Mouse (Mus musculus): ENCODE data around the gene Abcc9. TPM values are rescaled to one million over a fixed set of nuclear protein-coding genes. Genes with fewer than 3 reads are reported as not detected.

Gene Abcc9
- total and polyA plus RNA-seq, 3 experiments = not detected

DNA sequence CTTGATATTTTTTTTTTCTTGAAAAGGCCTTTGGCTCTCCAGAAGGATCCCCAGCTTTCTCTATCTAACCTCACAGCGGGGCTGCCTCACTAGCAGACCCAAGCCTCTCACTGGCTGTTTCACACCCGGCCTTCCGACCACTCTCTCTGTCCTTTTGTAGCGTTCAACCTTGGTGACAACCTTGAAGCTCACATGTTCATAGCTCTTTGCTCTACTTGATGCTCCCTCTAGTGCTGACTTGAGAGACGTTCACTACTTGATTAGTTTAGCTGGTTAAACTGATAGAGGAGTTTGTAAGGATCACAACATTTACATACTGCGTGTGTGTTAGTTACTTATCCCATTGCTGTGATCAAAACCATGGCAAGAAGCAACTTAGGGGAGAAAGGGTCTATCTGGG lies 18.5 kb upstream of the Abcc9 start:
- no peaks in the 10 kb centered on the region for H3K27me3 ChIP-seq (replicated peaks)
- H3K4me3 ChIP-seq (replicated peaks in 1 of 3; ENCODE audit: low read depth in 2 of 3, low read length in 2 of 3, poor library complexity in 1 of 3) = no peak overlapping the region
- H3K4me2 ChIP-seq (ENCODE audit: insufficient read depth, low read depth, poor library complexity, severe bottlenecking) = no peak overlapping the region
- dilution Hi-C loops (cut with MboI; ENCODE audit: extremely low pct_ligation_motif_present, extremely low pct_unique_long_range_greater_than_20kb, low sequenced_read_pairs) (no loop called here), in situ Hi-C loops (cut with MboI; ENCODE audit: low pct_ligation_motif_present, low pct_unique_long_range_greater_than_20kb, low sequenced_read_pairs) (no loop called here)
- no peak for DNase-seq (ENCODE audit: extremely low read depth)
- H3K9ac ChIP-seq (ENCODE audit: insufficient read depth, low read depth) = no peak overlapping the region
- no peak overlapping the region for H3K27ac ChIP-seq (ENCODE audit: insufficient read depth, low read depth)
- H3K36me3 ChIP-seq (replicated peaks in 1 of 2; ENCODE audit: control insufficient read depth in 1 of 2, insufficient read depth in 1 of 2, low read length in 1 of 2) = no peaks in the 10 kb centered on the region
- peaks cover 2% of the 10 kb centered on the region for H3K9me3 ChIP-seq (replicated peaks; ENCODE audit: low read length)
- no peaks in the 10 kb centered on the region for H3K79me2 ChIP-seq (replicated peaks; ENCODE audit: control insufficient read depth, extremely low read depth, insufficient read depth, poor library complexity, severe bottlenecking)
- peak; percentile 21; the same call in 1 of the 2 replicates for TF ChIP-seq SMC3 (IDR thresholded peaks at IDR 0.05; ENCODE audit: low read depth, low read length)
- no peak for TF ChIP-seq ZMIZ1 (IDR thresholded peaks at IDR 0.05; ENCODE audit: low read depth, low read length)
- TF ChIP-seq CTCF (conservative IDR thresholded peaks at IDR 0.05 in 1 of 2, IDR thresholded peaks at IDR 0.05 in 1 of 2; ENCODE audit: low read depth in 2 of 2, low read length in 2 of 2) = peak in 1 of 2 experiments; percentile 40; a peak in 2 of 4 replicates
- peaks cover 0 to 3% of the 10 kb centered on the region in 2 experiments; a peak in 1 of 4 replicates for H3K4me1 ChIP-seq (ENCODE audit: control insufficient read depth in 1 of 2, insufficient read depth in 2 of 2)

DNA sequence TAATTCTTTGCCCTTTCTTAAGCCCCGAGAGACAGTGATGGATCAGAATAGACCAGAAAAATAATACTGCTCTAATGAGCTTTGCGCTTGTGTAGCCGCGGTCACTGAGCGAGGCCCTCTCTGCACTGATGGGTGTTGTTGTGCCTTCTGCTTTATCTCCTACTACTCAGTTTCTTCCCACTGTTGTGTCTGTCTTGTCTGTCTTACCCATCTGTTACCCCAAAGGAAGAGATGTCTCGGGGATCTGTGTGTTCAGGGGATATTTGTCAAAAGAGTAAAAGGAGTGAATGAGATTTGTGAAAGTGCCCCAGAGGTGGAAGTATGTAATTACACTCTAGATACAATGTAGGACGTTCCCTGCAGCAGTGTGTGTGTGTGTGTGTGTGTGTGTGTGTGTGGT lies 16.1 kb upstream of the Abcc9 start:
- Histone ChIP-seq H3K4me2 (ENCODE audit: insufficient read depth, low read depth, poor library complexity, severe bottlenecking) (no peak overlapping the region), H3K9me3 (replicated peaks; ENCODE audit: low read length) (peaks cover 2% of the 10 kb centered on the region)
- in situ Hi-C loops (cut with MboI; ENCODE audit: low pct_ligation_motif_present, low pct_unique_long_range_greater_than_20kb, low sequenced_read_pairs) = no loop called here

DNA sequence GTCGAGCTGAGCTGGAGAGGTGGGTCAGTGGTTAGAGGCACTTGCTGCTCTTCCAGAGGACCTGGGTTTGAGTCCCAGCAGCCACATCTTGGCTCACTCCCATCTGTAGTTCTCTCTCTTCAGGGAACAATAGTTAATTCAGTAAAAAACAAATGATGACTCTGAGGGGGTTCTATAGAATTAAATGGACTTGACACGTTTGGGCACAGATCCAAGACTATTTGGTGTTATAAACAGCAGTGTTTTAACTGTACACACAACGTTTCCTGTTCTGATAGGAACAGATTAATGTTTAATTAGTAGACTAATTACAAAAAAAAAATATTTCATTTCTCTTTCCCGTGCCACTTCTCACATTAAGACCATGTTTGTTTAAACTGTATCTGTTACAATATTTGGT lies 15.1 kb upstream of the Abcc9 start:
- dilution Hi-C loops (cut with MboI; ENCODE audit: extremely low pct_ligation_motif_present, extremely low pct_unique_long_range_greater_than_20kb, low sequenced_read_pairs) (no loop called here), in situ Hi-C loops (cut with MboI; ENCODE audit: low pct_ligation_motif_present, low pct_unique_long_range_greater_than_20kb, low sequenced_read_pairs) (no loop called here)
- H3K9me3 ChIP-seq (replicated peaks; ENCODE audit: low read length) = no peaks in the 10 kb centered on the region
- no peaks in the 10 kb centered on the region for H3K36me3 ChIP-seq (replicated peaks in 1 of 2; ENCODE audit: control insufficient read depth in 1 of 2, insufficient read depth in 1 of 2, low read length in 1 of 2)
- H3K9ac ChIP-seq (ENCODE audit: insufficient read depth, low read depth) = no peak overlapping the region
- no peaks in the 10 kb centered on the region for H3K4me1 ChIP-seq (ENCODE audit: control insufficient read depth in 1 of 2, insufficient read depth in 2 of 2)
- no peak overlapping the region for H3K4me3 ChIP-seq (replicated peaks in 1 of 3; ENCODE audit: low read depth in 2 of 3, low read length in 2 of 3, poor library complexity in 1 of 3)
- no peaks in the 10 kb centered on the region for H3K27me3 ChIP-seq (replicated peaks)
- H3K79me2 ChIP-seq (replicated peaks; ENCODE audit: control insufficient read depth, extremely low read depth, insufficient read depth, poor library complexity, severe bottlenecking) = no peaks in the 10 kb centered on the region
- no peak for DNase-seq (ENCODE audit: extremely low read depth)
- H3K27ac ChIP-seq (ENCODE audit: insufficient read depth, low read depth) = no peak overlapping the region
- no peak for TF ChIP-seq SIN3A (IDR thresholded peaks at IDR 0.05; ENCODE audit: low read length)
- TF ChIP-seq ZMIZ1 (IDR thresholded peaks at IDR 0.05; ENCODE audit: low read depth, low read length) = no peak
- TF ChIP-seq BHLHE40 (IDR thresholded peaks at IDR 0.05; ENCODE audit: low read depth, low read length) = no peak
- no peak for TF ChIP-seq CHD1 (IDR thresholded peaks at IDR 0.05; ENCODE audit: low read depth, low read length)
- TF ChIP-seq CTCF (conservative IDR thresholded peaks at IDR 0.05 in 1 of 2, IDR thresholded peaks at IDR 0.05 in 1 of 2; ENCODE audit: low read depth in 2 of 2, low read length in 2 of 2) = no peak
- TF ChIP-seq GABPA (IDR thresholded peaks at IDR 0.05; ENCODE audit: insufficient replicate concordance, low read depth, low read length) = no peak
- TF ChIP-seq ZNF384 (IDR thresholded peaks at IDR 0.05; ENCODE audit: low read depth, low read length) = no peak
- no peak for TF ChIP-seq POLR2A (IDR thresholded peaks at IDR 0.05; ENCODE audit: low read depth, low read length)
- TF ChIP-seq PAX5 (IDR thresholded peaks at IDR 0.05; ENCODE audit: low read length) = no peak
- TF ChIP-seq MAZ (IDR thresholded peaks at IDR 0.05; ENCODE audit: low read depth, low read length) = no peak
- no peak for TF ChIP-seq HCFC1 (IDR thresholded peaks at IDR 0.05; ENCODE audit: low read depth, low read length)
- no peak for TF ChIP-seq MEF2A (IDR thresholded peaks at IDR 0.05; ENCODE audit: borderline replicate concordance, low read depth, low read length)
- TF ChIP-seq MYC (IDR thresholded peaks at IDR 0.05; ENCODE audit: low read depth, low read length) = no peak
- TF ChIP-seq USF1 (IDR thresholded peaks at IDR 0.05; ENCODE audit: low read depth, low read length) = no peak
- no peak for TF ChIP-seq TBP (conservative IDR thresholded peaks at IDR 0.05; ENCODE audit: low read depth, low read length)
- no peak for TF ChIP-seq E2F4 (IDR thresholded peaks at IDR 0.05; ENCODE audit: insufficient replicate concordance, low read depth, low read length)
- no peak for TF ChIP-seq ZKSCAN1 (IDR thresholded peaks at IDR 0.05; ENCODE audit: borderline replicate concordance, low read depth, low read length)
- TF ChIP-seq JUND (conservative IDR thresholded peaks at IDR 0.05; ENCODE audit: low read depth, low read length) = no peak
- TF ChIP-seq SMC3 (IDR thresholded peaks at IDR 0.05; ENCODE audit: low read depth, low read length) = no peak
- no peak for TF ChIP-seq EP300 (IDR thresholded peaks at IDR 0.05; ENCODE audit: low read length)
- H3K4me2 ChIP-seq (ENCODE audit: insufficient read depth, low read depth, poor library complexity, severe bottlenecking) = no peak overlapping the region

More for the DNA sequence above, 16.1 kb upstream of the Abcc9 start:
- DNase-seq (ENCODE audit: extremely low read depth) = no peak
- Histone ChIP-seq H3K36me3 (replicated peaks in 1 of 2; ENCODE audit: control insufficient read depth in 1 of 2, insufficient read depth in 1 of 2, low read length in 1 of 2) (no peaks in the 10 kb centered on the region), H3K79me2 (replicated peaks; ENCODE audit: control insufficient read depth, extremely low read depth, insufficient read depth, poor library complexity, severe bottlenecking) (no peaks in the 10 kb centered on the region), H3K27ac (ENCODE audit: insufficient read depth, low read depth) (no peak overlapping the region), H3K9ac (ENCODE audit: insufficient read depth, low read depth) (no peak overlapping the region), H3K4me1 (ENCODE audit: control insufficient read depth in 1 of 2, insufficient read depth in 2 of 2) (peaks cover 0 to 3% of the 10 kb centered on the region in 2 experiments; a peak in 1 of 4 replicates), H3K27me3 (replicated peaks) (no peaks in the 10 kb centered on the region), H3K4me3 (replicated peaks in 1 of 3; ENCODE audit: low read depth in 2 of 3, low read length in 2 of 3, poor library complexity in 1 of 3) (no peak overlapping the region)
- dilution Hi-C loops (cut with MboI; ENCODE audit: extremely low pct_ligation_motif_present, extremely low pct_unique_long_range_greater_than_20kb, low sequenced_read_pairs) = no loop called here
- TF ChIP-seq CTCF (conservative IDR thresholded peaks at IDR 0.05 in 1 of 2, IDR thresholded peaks at IDR 0.05 in 1 of 2; ENCODE audit: low read depth in 2 of 2, low read length in 2 of 2) = peak in 1 of 2 experiments; percentile 9; a peak in 1 of 4 replicates
- no peak for TF ChIP-seq E2F4 (IDR thresholded peaks at IDR 0.05; ENCODE audit: insufficient replicate concordance, low read depth, low read length)
